Mouse (Mus musculus) lung, postnatal 0 days (tissue): ENCODE measurements around the gene Klhl12.

ENCODE experiments used
- CTCF ChIP-seq: IDR thresholded peaks from 2 replicates; pipeline ENCODE4 v1.5.1; 2016; ENCODE audit warnings: antibody characterized with exemption, mild to moderate bottlenecking
- EP300 ChIP-seq: IDR thresholded peaks from 2 replicates; pipeline ENCODE4 v1.6.1; 2016; ENCODE audit warnings: antibody characterized with exemption, mild to moderate bottlenecking, control low read depth

- TF ChIP-seq CTCF (no peak), EP300 (no peak)
Observed at GRCm38 (mm10) chr1:134423911-134424310, 31.4 kb upstream of the Klhl12 start.
